Mouse (Mus musculus): Measurements from ENCODE around the gene Cnpy4. TPM values are rescaled to one million over a fixed set of nuclear protein-coding genes. Genes with fewer than 3 reads are reported as not detected.
"Not testable (repeated sequence)": the region's sequence is repeated elsewhere in the genome, so short reads cannot be mapped to it uniquely, and the experiment has no call there.

Gene Cnpy4
- total and polyA plus RNA-seq, 2 experiments from 2014 or later: 3.6 to 8.7 TPM

GRCm38 (mm10) chr5:138207253-138207652 lies 20.0 kb downstream of the Cnpy4 start:
- Histone ChIP-seq H3K4me1 (ENCODE audit: control insufficient read depth, insufficient read depth) (no peaks in the 10 kb centered on the region), H3K9ac (replicated peaks; ENCODE audit: low read depth, low read length) (no peak overlapping the region), H3K36me3 (replicated peaks; ENCODE audit: control insufficient read depth, insufficient read depth, low read length) (no peaks in the 10 kb centered on the region), H3K27me3 (ENCODE audit: control insufficient read depth, insufficient read depth, low read length) (no peaks in the 10 kb centered on the region), H3K4me3 (ENCODE audit: low read depth, low read length) (no peak overlapping the region), H3K27ac (ENCODE audit: low read depth) (no peak overlapping the region), H3K4me2 (ENCODE audit: low read depth, low read length) (no peak overlapping the region), H3K9me3 (replicated peaks; ENCODE audit: control insufficient read depth, low read length) (peaks cover 5% of the 10 kb centered on the region; the same call in 1 of the 2 replicates)
- 88% methylated on average over 1 of the region's 1 CpGs for WGBS
- DNase-seq (ENCODE audit: low spot score) (no peak), ATAC-seq (ENCODE audit: insufficient read depth, low read depth) (no peak)
- TF ChIP-seq CTCF (IDR thresholded peaks at IDR 0.05; ENCODE audit: low read depth) (no peak), EP300 (IDR thresholded peaks at IDR 0.05; ENCODE audit: low read depth) (no peak)

DNA sequence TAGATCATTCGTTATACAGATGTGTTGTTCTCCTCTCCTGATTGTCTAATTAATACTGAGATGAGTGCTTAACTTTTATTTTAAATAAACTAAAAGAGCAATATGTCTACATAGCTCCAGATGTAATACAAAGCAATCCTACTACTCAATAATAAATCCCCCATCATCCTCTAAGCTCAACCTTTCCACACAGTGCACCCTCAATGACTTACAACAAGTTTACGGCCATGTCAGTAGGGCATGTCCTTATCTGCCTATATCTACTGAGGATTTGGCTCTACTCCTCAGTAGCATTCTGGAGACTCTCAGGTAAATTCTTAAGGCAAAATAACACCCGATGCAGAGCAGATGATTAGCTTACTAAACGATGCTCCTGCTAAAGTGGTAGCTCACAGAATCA lies 20.6 kb downstream of the Cnpy4 start:
- Histone ChIP-seq H3K36me3 (replicated peaks; ENCODE audit: control insufficient read depth, insufficient read depth, low read length) (no peaks in the 10 kb centered on the region), H3K9ac (replicated peaks; ENCODE audit: low read depth, low read length) (no peak overlapping the region), H3K4me3 (ENCODE audit: low read depth, low read length) (no peak overlapping the region), H3K27me3 (ENCODE audit: control insufficient read depth, insufficient read depth, low read length) (no peaks in the 10 kb centered on the region), H3K4me1 (ENCODE audit: control insufficient read depth, insufficient read depth) (no peaks in the 10 kb centered on the region), H3K4me2 (ENCODE audit: low read depth, low read length) (no peak overlapping the region), H3K27ac (ENCODE audit: low read depth) (no peak overlapping the region), H3K9me3 (replicated peaks; ENCODE audit: control insufficient read depth, low read length) (peaks cover 5% of the 10 kb centered on the region; the same call in 1 of the 2 replicates)
- TF ChIP-seq EP300 (IDR thresholded peaks at IDR 0.05; ENCODE audit: low read depth) (no peak), CTCF (IDR thresholded peaks at IDR 0.05; ENCODE audit: low read depth) (no peak)
- no peak for ATAC-seq (ENCODE audit: insufficient read depth, low read depth)
- 73% methylated on average over 4 of the region's 4 CpGs for WGBS
- DNase-seq (ENCODE audit: low spot score): no peak

DNA sequence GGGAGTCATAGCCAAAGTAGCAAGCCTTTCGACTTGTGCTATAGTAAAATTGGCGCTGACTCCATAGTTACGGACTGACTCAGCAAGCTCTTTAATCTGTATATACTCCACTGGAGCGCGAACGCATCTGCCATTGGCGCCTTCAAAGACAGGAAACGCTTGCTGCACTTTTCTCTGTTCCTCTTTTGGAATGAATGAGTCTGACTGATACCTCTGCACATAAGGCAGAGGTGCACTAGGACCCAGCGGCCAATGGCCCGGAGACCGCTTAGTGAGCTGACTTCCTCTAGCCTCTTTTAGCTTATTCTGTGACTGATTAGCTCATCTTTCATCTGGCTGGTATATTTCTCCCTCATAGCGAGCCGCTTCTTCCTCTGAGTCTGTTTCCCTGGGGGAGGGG lies 29.3 kb downstream of the Cnpy4 start:
- not testable (repeated sequence) for ATAC-seq (ENCODE audit: insufficient read depth, low read depth); H3K27me3 ChIP-seq (ENCODE audit: control insufficient read depth, insufficient read depth, low read length); H3K4me3 ChIP-seq (ENCODE audit: low read depth, low read length); H3K4me1 ChIP-seq (ENCODE audit: control insufficient read depth, insufficient read depth); H3K36me3 ChIP-seq (replicated peaks; ENCODE audit: control insufficient read depth, insufficient read depth, low read length); H3K4me2 ChIP-seq (ENCODE audit: low read depth, low read length); DNase-seq (ENCODE audit: low spot score); H3K9ac ChIP-seq (replicated peaks; ENCODE audit: low read depth, low read length); H3K27ac ChIP-seq (ENCODE audit: low read depth); H3K9me3 ChIP-seq (replicated peaks; ENCODE audit: control insufficient read depth, low read length)
- WGBS: 93% methylated on average over 13 of the region's 13 CpGs

DNA sequence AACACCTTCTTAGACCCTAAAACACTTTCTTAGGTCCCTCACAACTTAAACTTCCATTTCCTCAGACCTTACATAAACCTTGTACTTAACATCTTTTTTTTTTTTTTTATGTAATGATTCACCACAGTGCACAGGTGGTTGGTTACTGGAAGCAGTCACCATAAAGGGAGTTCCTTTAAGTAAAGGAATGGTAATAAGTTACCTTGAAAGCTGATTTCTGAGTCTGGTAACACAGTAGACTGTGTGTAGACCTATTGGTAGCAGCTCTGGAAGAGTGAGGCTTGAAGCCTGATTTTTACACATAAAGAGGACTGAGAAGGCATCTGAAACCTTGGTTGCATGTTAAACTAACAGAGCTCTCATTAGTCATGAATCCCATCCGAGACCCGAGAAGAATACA lies 32.6 kb downstream of the Cnpy4 start:
- Histone ChIP-seq H3K9ac (replicated peaks; ENCODE audit: low read depth, low read length) (no peak overlapping the region), H3K4me3 (ENCODE audit: low read depth, low read length) (no peak overlapping the region), H3K9me3 (replicated peaks; ENCODE audit: control insufficient read depth, low read length) (no peaks in the 10 kb centered on the region; the same call in 1 of the 2 replicates), H3K27me3 (ENCODE audit: control insufficient read depth, insufficient read depth, low read length) (no peaks in the 10 kb centered on the region), H3K27ac (ENCODE audit: low read depth) (no peak overlapping the region), H3K36me3 (replicated peaks; ENCODE audit: control insufficient read depth, insufficient read depth, low read length) (no peaks in the 10 kb centered on the region), H3K4me1 (ENCODE audit: control insufficient read depth, insufficient read depth) (no peaks in the 10 kb centered on the region), H3K4me2 (ENCODE audit: low read depth, low read length) (no peak overlapping the region)
- TF ChIP-seq EP300 (IDR thresholded peaks at IDR 0.05; ENCODE audit: low read depth) (no peak), CTCF (IDR thresholded peaks at IDR 0.05; ENCODE audit: low read depth) (no peak)
- 46% methylated on average over 2 of the region's 2 CpGs for WGBS
- DNase-seq (ENCODE audit: low spot score) (no peak), ATAC-seq (ENCODE audit: insufficient read depth, low read depth) (no peak)

- no peak overlapping the region for H3K4me2 ChIP-seq (ENCODE audit: low read depth, low read length)
- no peaks in the 10 kb centered on the region for H3K9me3 ChIP-seq (replicated peaks; ENCODE audit: control insufficient read depth, low read length)
- no peaks in the 10 kb centered on the region for H3K27me3 ChIP-seq (ENCODE audit: control insufficient read depth, insufficient read depth, low read length)
- TF ChIP-seq CTCF (IDR thresholded peaks at IDR 0.05; ENCODE audit: low read depth) (peak; percentile 75), EP300 (IDR thresholded peaks at IDR 0.05; ENCODE audit: low read depth) (no peak)
- no peaks in the 10 kb centered on the region for H3K4me1 ChIP-seq (ENCODE audit: control insufficient read depth, insufficient read depth)
- no peaks in the 10 kb centered on the region for H3K36me3 ChIP-seq (replicated peaks; ENCODE audit: control insufficient read depth, insufficient read depth, low read length)
- DNase-seq (ENCODE audit: low spot score) (peak; percentile 21), ATAC-seq (ENCODE audit: insufficient read depth, low read depth) (no peak)
- H3K27ac ChIP-seq (ENCODE audit: low read depth): no peak overlapping the region
- no peak overlapping the region for H3K4me3 ChIP-seq (ENCODE audit: low read depth, low read length)
- WGBS: 24% methylated on average over 4 of the region's 4 CpGs
- H3K9ac ChIP-seq (replicated peaks; ENCODE audit: low read depth, low read length): no peak overlapping the region
These were observed 34.8 kb downstream of the Cnpy4 start for GRCm38 (mm10) chr5:138222111-138222510.

DNA sequence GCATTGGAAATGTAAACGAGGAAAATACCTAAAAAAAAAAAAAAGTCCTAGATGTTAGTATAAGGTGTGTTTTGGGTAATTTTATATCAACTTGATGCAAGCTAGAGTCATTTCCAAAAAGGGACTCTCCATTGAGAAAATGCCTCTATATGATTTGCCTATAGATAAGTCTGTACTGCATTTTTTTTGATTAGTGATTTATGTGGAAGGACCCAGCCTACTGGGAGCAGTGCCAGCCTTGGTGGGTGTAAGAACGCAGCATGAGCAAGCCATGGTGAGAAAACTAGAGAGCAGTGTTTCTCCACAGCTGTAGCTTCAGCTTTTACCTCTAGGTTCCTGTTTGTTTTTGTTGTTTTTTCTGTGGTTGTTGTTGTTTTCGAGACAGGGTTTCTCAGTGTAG lies 36.0 kb downstream of the Cnpy4 start:
- H3K4me3 ChIP-seq (ENCODE audit: low read depth, low read length): no peak overlapping the region

More for the DNA sequence above, 36.0 kb downstream of the Cnpy4 start:
- DNase-seq (ENCODE audit: low spot score) (no peak), ATAC-seq (ENCODE audit: insufficient read depth, low read depth) (no peak)
- no peak overlapping the region for H3K4me2 ChIP-seq (ENCODE audit: low read depth, low read length)
- H3K9ac ChIP-seq (replicated peaks; ENCODE audit: low read depth, low read length): no peak overlapping the region
- WGBS: 32% methylated on average over 3 of the region's 3 CpGs
- no peaks in the 10 kb centered on the region for H3K36me3 ChIP-seq (replicated peaks; ENCODE audit: control insufficient read depth, insufficient read depth, low read length)
- no peaks in the 10 kb centered on the region for H3K4me1 ChIP-seq (ENCODE audit: control insufficient read depth, insufficient read depth)
- no peaks in the 10 kb centered on the region for H3K9me3 ChIP-seq (replicated peaks; ENCODE audit: control insufficient read depth, low read length)
- no peak for TF ChIP-seq CTCF (IDR thresholded peaks at IDR 0.05; ENCODE audit: low read depth)
- no peak for TF ChIP-seq EP300 (IDR thresholded peaks at IDR 0.05; ENCODE audit: low read depth)
- no peak overlapping the region for H3K27ac ChIP-seq (ENCODE audit: low read depth)
- H3K27me3 ChIP-seq (ENCODE audit: control insufficient read depth, insufficient read depth, low read length): no peaks in the 10 kb centered on the region
